Mouse (Mus musculus) MN1 (cell line): Measurements from ENCODE around the gene Cckar.
"Not testable (repeated sequence)": the region's sequence is repeated elsewhere in the genome, so short reads cannot be mapped to it uniquely, and the experiment has no call there.

Source experiments
- DNase-seq: peaks from one replicate; pipeline ENCODE4 v3.0.0-alpha.2; 2016; ENCODE audit warnings: low spot score

The Cckar gene

DNA sequence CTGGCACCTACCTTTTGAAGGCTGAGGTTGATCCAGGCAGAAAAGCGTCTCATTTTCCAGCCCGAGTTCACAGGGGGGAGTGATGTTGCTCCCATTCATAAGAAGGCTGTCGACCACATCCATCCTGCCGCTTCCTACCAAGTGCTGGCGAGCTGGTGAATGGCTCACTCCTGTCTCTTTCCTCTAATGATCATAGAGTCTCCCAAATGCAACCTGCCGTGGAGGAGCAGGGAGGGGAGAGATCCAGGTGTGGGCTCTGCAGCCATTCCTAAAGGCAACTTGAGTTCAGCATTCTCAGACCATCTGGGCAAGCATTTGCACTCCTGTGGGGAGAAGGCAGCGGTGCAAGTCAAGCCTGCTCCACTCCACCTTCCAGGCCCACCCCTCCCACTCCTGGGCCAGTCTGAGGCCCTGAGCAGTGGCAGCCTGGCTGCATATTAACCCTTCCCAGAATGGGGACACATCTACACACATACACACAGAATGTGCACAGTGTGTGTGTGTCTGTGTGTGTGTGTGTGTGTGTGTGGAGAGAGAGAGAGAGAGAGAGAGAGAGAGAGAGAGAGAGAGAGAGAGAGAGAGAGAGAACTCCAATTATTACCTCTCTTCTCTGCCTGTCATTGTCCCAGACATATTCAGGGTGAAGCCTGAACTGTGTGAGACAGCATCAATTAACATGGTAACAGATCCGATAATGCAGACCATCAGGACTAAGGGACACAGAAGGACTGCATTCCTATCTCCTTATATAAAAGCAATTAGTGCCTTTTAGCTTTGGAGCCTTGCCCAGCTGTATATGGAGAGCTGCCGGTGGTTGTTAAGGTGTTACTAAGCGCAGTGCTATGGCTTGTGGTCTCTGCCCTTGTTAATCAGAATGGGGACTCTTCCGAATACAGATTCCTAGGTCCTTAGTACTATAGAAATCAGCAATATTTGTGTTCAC lies at the start of gene Cckar:
Gene Cckar, minus strand, starts transcription at position 471 of the 943 bp plus-strand sequence.
- no peak for DNase-seq

GRCm38 (mm10) chr5:53744061-53744460 lies 36.6 kb upstream of the Cckar start:
- no peak for DNase-seq

GRCm38 (mm10) chr5:53732933-53733332 lies 25.4 kb upstream of the Cckar start:
- DNase-seq: no peak

GRCm38 (mm10) chr5:53727606-53728005 lies 20.1 kb upstream of the Cckar start:
- no peak for DNase-seq

DNA sequence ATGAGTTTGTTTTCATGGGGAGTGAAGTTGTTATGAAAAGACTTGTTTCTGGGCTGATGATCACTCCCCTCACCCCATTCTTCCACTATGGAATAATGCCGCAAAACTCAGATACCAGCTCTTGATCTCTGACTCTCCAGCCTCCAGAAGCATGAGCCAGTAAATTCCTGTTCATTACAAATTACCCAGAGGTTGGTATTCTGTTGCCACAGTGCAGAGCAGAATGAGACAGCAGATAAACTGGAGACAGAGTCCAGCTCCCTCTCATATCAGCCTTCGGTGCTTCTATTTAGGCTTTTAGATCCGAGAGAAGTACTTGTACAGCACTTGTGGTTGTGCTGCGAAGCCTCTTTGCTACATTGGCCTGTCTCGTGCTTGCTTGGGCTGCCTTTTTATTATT lies 18.5 kb upstream of the Cckar start:
- DNase-seq: no peak

- DNase-seq: no peak
Measured at GRCm38 (mm10) chr5:53716462-53716861, 9.0 kb upstream of the Cckar start.

DNA sequence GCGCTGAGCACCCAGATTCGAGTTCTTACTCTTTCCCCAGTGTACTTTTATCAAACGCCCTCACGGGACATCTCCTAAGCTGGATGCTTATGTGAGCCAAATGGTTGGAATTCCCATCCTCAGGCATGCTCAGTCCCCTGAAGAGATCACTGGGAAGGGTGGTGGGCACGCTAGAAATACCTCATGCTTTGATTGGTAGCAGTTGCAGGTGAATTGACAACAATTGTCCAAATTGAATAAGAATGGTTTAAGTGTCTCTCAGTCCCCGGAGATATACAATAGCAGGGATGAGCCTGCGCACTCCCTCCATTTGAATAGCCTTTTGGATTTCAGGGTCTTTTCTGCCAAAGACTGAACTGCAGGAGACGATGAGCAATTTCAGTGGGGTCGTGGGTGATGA lies 3.8 kb upstream of the Cckar start:
- DNase-seq: no peak

DNA sequence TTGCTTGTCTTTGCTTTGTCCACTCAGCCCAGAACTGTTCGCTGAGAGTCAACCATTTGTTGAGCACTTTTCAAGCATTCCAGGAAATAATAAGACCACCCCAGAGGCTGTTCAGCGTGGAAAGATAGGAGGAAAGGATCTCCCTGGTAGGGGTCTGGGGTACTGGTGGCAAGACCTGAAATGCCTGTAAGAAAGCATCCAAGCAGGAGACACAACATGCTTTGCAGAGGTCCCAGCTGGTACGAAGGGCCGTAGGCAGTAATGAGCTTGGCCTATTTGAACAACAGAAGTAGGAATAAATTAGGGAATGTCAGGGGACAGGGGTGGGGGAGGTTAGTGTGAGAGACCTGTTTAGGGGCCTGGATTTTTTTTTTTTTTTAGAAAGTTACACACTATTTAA lies 686 bp upstream of the Cckar start:
- DNase-seq: no peak

DNA sequence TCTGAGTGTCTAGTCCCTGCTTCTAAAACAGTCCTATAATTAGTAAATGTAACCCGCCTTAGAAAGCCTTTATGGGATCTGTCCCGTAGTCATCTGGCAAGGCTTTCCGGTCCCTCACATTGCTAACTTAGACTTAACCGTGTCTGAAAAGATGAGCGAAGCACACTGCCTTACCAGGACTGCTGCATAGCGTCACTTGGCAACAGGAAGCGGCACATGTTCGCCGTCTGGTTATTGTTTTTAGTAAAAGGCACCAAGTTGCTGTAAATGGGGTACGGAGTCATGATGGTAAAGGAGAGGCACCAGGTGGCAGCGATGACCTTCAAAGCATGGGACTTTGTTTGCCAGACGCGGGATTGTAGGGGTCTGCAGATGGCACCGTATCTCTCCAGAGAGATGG lies 4.8 kb downstream of the Cckar start:
- no peak for DNase-seq

- no peak for DNase-seq
Measured at GRCm38 (mm10) chr5:53697794-53698193, 9.7 kb downstream of the Cckar start.

DNA sequence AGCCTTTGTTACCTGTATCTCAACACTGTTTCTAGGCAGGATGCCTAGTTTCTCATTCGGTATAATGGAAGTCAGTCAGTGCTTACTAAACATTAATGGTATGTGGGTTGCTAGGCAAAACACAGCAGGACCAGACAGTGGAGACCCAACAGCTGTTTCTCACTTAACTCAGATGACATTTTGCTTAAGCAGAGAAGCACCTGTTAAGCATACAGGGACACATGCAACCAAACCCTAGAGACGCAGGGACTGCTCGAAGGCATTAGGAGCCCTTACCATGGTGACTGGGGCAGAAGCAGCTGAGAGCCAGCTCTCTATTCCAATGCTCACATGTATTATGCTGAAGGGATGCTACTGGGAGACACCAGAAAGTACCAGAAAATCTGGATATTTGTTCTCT lies 10.8 kb downstream of the Cckar start:
- no peak for DNase-seq

DNA sequence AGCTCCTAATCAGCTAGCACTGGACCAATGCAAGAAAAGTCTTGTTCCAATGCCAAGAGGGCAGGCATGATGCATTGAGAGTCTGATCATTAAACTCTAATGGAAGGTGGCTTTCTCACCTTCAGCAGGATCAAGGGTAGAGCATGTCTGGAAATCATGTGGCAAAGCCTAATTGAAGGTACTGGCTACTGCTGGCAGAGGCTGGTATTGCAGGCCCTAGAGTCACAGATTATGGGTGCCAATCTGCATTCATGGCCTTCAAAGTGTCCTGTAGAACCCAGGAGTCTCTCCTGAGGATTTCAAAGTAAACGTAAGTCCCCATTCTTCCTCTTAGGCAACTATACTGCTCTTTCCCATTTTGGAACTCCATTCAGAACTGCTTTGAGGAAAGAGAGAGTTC lies 14.8 kb downstream of the Cckar start:
- no peak for DNase-seq

GRCm38 (mm10) chr5:53692100-53692499 lies 15.4 kb downstream of the Cckar start:
- DNase-seq: no peak

- no peak for DNase-seq
Measured at GRCm38 (mm10) chr5:53691577-53691976, 15.9 kb downstream of the Cckar start.

DNA sequence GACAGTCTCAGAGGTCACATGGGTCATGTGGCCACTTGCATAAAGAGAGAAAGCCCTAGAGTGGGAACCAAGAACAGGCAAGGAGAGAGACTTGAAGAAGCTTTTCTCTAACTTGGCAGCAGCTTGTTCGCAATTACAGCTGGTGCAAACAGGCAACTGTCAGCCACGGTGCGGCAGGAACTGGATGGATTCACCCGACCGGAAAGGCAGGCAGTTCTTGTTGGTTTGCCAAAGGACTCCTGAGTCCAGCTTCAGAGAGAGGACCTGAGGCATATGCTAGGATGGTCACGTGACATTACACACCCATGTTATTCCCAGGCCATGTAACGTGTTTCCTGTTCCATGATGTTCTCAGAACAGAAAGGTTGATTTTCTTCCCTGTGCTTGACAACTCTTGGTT lies 19.2 kb downstream of the Cckar start:
- no peak for DNase-seq

GRCm38 (mm10) chr5:53686379-53686778 lies 21.1 kb downstream of the Cckar start:
- DNase-seq: no peak

DNA sequence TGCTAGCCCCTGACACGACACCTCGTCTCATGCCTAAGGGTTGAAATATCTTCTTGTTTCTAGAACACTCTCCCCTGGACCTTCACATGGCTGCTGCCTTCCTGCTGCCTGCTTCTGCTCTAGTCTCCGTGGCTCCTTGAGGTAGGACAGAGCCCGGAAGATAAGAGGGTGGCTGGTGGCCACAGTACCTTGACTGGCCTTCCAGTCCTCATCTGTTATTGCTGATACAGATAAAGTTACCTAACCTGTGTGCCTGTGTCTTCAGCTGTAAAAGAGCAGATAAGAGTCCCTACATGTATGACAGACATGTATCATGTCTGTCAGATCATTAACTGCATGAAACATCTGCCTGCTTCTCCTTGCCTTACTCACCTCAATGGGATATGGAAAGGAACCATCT lies 21.9 kb downstream of the Cckar start:
- no peak for DNase-seq

DNA sequence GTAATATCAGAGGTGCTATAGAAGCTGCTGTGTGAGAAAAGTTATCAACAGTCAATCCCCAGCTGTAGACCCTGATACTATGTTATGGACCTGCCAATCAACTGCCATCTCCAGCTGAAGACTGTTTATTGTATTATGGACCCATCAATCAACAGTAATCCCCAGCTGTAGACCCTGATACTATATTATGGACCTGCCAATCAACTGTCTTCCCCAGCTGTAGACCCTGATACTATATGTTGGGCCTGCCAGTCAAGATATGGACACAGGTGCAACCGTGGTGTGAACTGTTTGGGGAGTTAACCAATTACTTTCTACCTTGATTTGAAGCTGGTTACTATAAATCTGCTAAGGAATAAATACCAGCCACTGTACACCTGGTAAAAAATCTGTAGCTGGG lies 23.1 kb downstream of the Cckar start:
- no peak for DNase-seq

DNA sequence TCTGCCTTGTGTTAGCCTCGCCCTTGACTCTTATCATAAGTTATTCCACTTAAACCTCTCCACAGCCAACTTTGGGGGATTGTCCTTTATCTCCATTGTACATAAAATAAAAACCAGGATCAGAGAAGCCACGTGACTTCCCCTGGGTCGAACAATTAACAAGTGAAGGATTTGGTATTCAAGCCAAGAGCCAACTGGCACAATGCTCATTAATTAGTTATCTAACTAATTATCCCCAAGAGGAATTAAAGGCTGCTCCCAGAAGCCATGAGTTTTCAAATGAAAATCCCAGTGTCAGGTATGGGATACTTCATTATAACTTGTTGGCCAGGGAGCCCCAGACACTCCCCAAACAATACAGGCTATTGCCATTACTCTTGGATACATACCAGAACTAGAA lies 23.6 kb downstream of the Cckar start:
- no peak for DNase-seq

DNA sequence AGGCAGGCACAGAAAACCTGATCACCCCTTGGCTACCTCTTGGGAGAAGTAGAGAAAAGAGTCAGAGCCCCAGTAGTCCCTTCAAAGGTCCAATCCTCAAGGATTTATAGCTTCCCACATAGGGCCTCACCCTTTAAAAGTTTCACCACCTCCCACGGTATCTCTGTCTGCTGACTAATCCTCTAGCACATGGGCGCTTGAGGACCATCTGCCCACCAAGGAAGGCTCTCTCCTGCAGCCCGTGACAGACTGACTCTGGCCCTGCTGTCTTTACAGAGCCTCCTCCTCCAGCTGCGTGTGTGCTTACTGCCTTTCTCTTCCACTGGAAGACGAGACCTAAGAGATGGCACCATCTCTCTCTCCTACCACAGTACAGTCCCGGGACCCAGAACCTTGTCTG lies 27.9 kb downstream of the Cckar start:
- no peak for DNase-seq

DNA sequence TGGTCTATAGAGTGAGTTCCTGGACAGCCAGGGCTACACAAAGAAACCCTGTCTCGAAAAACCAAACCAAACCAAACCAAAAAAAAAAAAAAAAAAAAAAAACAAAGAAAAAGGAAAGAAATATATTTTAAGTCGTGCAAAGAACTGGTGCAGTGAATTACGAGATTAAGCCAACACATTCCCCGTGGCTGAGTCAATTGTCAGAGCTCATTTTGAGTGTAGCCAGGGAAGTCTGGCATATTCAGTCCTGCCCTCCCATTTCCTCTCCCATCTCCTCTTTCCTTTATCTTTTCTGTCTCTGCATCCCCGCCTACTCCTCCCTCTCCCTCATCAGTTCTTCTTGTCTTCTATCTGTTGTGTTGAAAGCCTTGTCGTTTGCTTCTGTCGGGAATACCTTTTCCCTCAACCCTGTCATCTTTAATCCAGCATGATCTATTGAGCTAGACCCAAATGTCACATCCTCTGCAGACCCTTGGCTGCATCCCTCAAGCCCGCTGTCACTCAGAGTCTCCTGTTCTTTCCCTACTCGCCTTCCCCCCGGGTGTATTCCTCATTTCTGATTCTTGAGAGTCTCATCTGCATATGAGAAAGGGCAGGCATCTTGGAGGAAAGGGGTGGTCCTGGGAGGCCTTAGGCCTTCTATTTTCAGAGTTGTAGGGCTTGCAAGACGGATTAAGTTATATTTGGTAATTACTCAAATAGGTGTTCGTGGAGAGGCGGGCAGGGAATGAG lies 29.3 kb downstream of the Cckar start:
- DNase-seq: no peak

GRCm38 (mm10) chr5:53676671-53677070 lies 30.8 kb downstream of the Cckar start:
- DNase-seq: no peak

DNA sequence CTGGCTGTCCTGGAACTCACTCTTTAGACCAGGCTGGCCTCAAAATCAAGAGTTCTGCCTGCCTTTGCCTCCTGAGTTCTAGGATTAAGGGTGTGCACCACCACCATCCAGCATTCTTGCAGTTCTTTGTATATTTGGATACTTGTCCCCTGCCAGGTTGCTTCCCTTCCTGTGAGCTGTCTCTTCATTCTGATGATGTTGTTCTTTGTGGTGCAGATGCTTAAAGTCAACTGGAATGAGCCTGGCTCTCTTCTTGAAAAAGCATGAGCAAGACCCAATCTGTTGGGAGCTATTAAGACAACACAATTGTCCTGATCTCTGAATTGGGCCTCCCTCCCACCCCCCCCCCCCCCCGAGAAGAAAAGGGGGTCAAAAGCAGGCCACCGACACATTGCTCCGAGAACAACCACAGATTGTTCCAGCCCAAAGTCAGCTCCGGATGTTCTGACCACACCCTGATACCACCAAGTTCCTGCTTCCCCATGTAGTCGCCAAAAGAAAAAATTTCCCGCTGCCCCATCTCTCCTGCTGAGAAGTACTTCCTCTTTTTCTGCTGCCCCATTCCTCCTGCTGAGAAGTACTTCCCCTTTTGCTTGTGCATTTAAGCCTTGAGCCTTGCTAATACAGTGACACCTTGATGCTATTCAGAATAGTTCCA lies 33.9 kb downstream of the Cckar start:
- DNase-seq: not testable (repeated sequence)
